Mouse (Mus musculus) C2C12 (cell line): ENCODE measurements at regions not wholly inside any gene's neighbourhood (a gene's known extent, or its start where the extent isn't known, plus 50 kb on each side); places are given as distances from the start of the nearest gene placed in this dataset.

ENCODE experiments used
- H3K27me3 ChIP-seq: one replicate; pipeline ENCODE4 v1.6.1; 2011; ENCODE audit not compliant: control insufficient read depth, insufficient read depth, insufficient read length
- H3K36me3 ChIP-seq: one replicate; pipeline ENCODE4 v1.6.1; 2011; ENCODE audit not compliant: control insufficient read depth, insufficient read depth
- H3K4me3 ChIP-seq: one replicate; pipeline ENCODE4 v1.5.1; 2011; ENCODE audit warnings: mild to moderate bottlenecking, control low read depth; ENCODE audit not compliant: poor library complexity, insufficient read depth, severe bottlenecking
- H3K79me2 ChIP-seq: one replicate; pipeline ENCODE4 v1.6.1; 2011; ENCODE audit not compliant: control insufficient read depth, insufficient read depth
- H3K79me3 ChIP-seq: one replicate; pipeline ENCODE4 v1.6.1; 2011; ENCODE audit warnings: low read depth, control low read depth
- H3ac ChIP-seq: one replicate; pipeline ENCODE3; 2011; ENCODE audit warnings: low read depth; ENCODE audit not compliant: control insufficient read depth, insufficient read length
- CEBPB ChIP-seq: IDR thresholded peaks from one replicate; pipeline ENCODE4 v1.6.1; 2011; ENCODE audit warnings: low read depth, mild to moderate bottlenecking, control low read depth, moderate library complexity
- CTCF ChIP-seq: IDR thresholded peaks from one replicate; pipeline ENCODE4 v1.5.1; 2011; ENCODE audit not compliant: control insufficient read depth, insufficient read depth, insufficient read length
- FOSL1 ChIP-seq: IDR thresholded peaks from one replicate; pipeline ENCODE4 v1.8.0; 2011; ENCODE audit warnings: mild to moderate bottlenecking, low read length; ENCODE audit not compliant: poor library complexity, insufficient read depth, severe bottlenecking
- MAX ChIP-seq: IDR thresholded peaks from one replicate; pipeline ENCODE4 v1.6.1; 2011; ENCODE audit warnings: mild to moderate bottlenecking, control low read depth
- MYOD1 ChIP-seq: IDR thresholded peaks from one replicate; pipeline ENCODE4 v1.6.1; 2011; ENCODE audit warnings: low read depth; ENCODE audit not compliant: control insufficient read depth, insufficient read length
- MYOG ChIP-seq: IDR thresholded peaks from one replicate; pipeline ENCODE4 v1.6.1; 2011; ENCODE audit not compliant: control insufficient read depth, insufficient read length; ENCODE audit errors: extremely low read depth
- USF1 ChIP-seq: IDR thresholded peaks from one replicate; pipeline ENCODE4 v1.6.1; 2011; ENCODE audit warnings: low read depth, mild to moderate bottlenecking, control low read depth, moderate library complexity

GRCm38 (mm10) chr3:128220776-128221550 is 324.8 kb upstream of the Fam241a start:
- H3K36me3 ChIP-seq, result no peaks in the 10 kb centered on the region
- no peaks in the 10 kb centered on the region for H3K27me3 ChIP-seq
- no peak overlapping the region for H3K4me3 ChIP-seq
- no peak overlapping the region for H3ac ChIP-seq
- H3K79me2 ChIP-seq, result no peaks in the 10 kb centered on the region
- no peaks in the 10 kb centered on the region for H3K79me3 ChIP-seq
- TF ChIP-seq MYOD1, result no peak
- no peak for TF ChIP-seq CEBPB
- TF ChIP-seq CTCF, result no peak
- no peak for TF ChIP-seq MAX
- TF ChIP-seq USF1, result no peak
- TF ChIP-seq MYOG, result no peak
- TF ChIP-seq FOSL1, result no peak

DNA sequence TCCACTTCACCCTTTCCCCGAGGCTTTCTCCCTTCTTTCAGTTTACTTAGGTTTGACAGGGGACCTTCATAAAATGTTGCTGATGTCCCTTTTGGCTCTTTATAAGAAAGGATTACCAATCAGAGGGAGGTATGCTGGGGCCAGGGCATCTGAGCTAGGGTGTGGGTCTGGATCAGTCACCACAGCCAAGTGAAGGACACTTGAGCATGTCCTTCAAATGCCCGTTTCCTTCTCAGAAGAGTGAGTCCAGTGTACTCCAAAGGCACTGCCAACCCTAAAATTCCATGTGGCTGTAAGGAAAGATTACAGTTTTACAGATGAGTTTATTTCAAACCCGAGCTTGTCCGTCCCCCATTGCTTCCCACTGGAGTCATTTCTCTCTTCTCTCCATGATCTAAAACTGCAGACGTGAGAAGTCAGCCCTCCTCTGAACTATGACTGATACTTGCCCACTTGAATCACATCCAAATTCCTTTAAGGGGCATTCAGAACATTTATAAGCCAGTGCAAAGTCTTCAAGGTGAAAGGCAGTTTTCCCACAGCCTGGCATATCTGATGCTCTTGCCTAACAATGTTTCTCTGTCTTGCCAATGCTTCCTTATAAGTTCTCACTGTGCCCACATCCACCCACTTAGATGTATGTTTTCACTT is 321.8 kb upstream of the Fam241a start:
- Histone ChIP-seq H3K4me3 (no peak overlapping the region), H3K79me3 (no peaks in the 10 kb centered on the region), H3K36me3 (no peaks in the 10 kb centered on the region), H3K27me3 (no peaks in the 10 kb centered on the region), H3ac (no peak overlapping the region), H3K79me2 (no peaks in the 10 kb centered on the region)
- no peak for TF ChIP-seq MYOD1
- TF ChIP-seq CTCF, result no peak
- no peak for TF ChIP-seq USF1
- no peak for TF ChIP-seq CEBPB
- no peak for TF ChIP-seq MAX
- TF ChIP-seq MYOG, result no peak
- no peak for TF ChIP-seq FOSL1

- Histone ChIP-seq H3ac (no peak overlapping the region), H3K79me3 (no peaks in the 10 kb centered on the region), H3K36me3 (no peaks in the 10 kb centered on the region), H3K27me3 (no peaks in the 10 kb centered on the region), H3K4me3 (no peak overlapping the region), H3K79me2 (no peaks in the 10 kb centered on the region)
- TF ChIP-seq MYOG (no peak), USF1 (no peak), MAX (no peak), CTCF (no peak), CEBPB (no peak), MYOD1 (no peak), FOSL1 (no peak)
Observed at GRCm38 (mm10) chr3:128212256-128212655, 316.1 kb upstream of the Fam241a start.

DNA sequence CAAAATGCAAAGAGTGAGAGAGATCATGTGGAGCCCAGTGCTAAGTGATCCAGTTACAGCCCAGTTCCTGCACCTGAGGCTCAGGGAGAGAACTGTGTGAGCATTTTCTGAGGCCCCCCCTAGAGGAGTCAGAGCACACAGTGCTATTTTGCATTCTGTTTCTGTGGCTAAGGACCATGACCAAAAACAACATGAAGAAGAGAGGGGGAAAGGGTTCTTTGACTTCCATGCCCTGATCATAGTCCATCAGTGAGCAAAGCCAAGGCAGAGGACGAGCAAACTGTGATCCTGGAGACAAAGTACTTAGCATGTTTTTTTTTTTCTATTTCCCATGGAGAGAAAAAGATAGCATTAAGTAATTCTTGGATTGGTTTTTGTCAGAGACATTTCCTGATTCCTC is 314.5 kb upstream of the Fam241a start:
- H3ac ChIP-seq, result no peak overlapping the region
- H3K36me3 ChIP-seq, result no peaks in the 10 kb centered on the region
- H3K79me3 ChIP-seq, result no peaks in the 10 kb centered on the region
- no peaks in the 10 kb centered on the region for H3K79me2 ChIP-seq
- no peaks in the 10 kb centered on the region for H3K27me3 ChIP-seq
- no peak for TF ChIP-seq MYOD1
- no peak for TF ChIP-seq USF1
- TF ChIP-seq CEBPB, result no peak
- H3K4me3 ChIP-seq, result no peak overlapping the region

GRCm38 (mm10) chr3:128206948-128207347 is 310.8 kb upstream of the Fam241a start:
- Histone ChIP-seq H3K79me2 (no peaks in the 10 kb centered on the region), H3ac (no peak overlapping the region)

DNA sequence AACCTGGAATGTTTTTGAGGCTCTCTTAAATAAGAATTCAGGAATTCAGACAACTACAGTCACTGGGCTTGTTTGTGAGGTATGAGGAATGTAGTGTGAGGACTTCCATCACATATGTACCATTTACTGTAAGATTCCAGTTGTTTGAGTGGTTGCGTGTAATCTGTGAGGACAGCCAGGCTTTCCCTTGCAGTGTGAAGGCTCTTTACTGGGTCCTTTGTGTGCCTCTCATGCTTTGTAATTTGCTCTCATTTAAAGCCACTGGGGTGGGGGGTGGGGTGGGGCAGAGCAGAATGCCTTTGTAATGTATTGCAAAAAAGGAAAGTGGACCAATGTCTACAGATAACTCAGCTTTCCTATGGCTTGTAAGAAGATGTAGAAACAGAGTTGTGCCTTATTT is 310.4 kb upstream of the Fam241a start:
- no peaks in the 10 kb centered on the region for H3K79me2 ChIP-seq
- H3ac ChIP-seq, result no peak overlapping the region
- no peaks in the 10 kb centered on the region for H3K27me3 ChIP-seq
- H3K4me3 ChIP-seq, result no peak overlapping the region
- no peak for TF ChIP-seq FOSL1
- no peak for TF ChIP-seq CTCF
- TF ChIP-seq CEBPB, result no peak
- no peak for TF ChIP-seq USF1
- no peak for TF ChIP-seq MYOD1
- TF ChIP-seq MAX, result no peak
- TF ChIP-seq MYOG, result no peak
- H3K79me3 ChIP-seq, result no peaks in the 10 kb centered on the region
- H3K36me3 ChIP-seq, result no peaks in the 10 kb centered on the region

More at GRCm38 (mm10) chr3:128206948-128207347, 310.8 kb upstream of the Fam241a start:
- Histone ChIP-seq H3K27me3 (no peaks in the 10 kb centered on the region), H3K79me3 (no peaks in the 10 kb centered on the region), H3K36me3 (no peaks in the 10 kb centered on the region), H3K4me3 (no peak overlapping the region)
- TF ChIP-seq FOSL1, result no peak
- no peak for TF ChIP-seq MYOD1
- TF ChIP-seq MAX, result no peak
- no peak for TF ChIP-seq CTCF
- TF ChIP-seq USF1, result no peak
- no peak for TF ChIP-seq CEBPB
- TF ChIP-seq MYOG, result no peak
